Mouse (Mus musculus) Patski (cell line): ENCODE measurements around the gene Slc25a22. TPM values are rescaled to one million over a fixed set of nuclear protein-coding genes. Genes with fewer than 3 reads are reported as not detected.

Source experiments
- ATAC-seq: fragments of 100-300 bp; one replicate; pipeline ENCODE4 v1.8.0; 2021
- CTCF ChIA-PET: fragments of 350-600 bp; sonication (Branson Sonifier 250); formaldehyde crosslinking; loops from one replicate; lab custom pipeline; 2022; ENCODE audit warnings: inconsistent platforms; lab: Charles Lee
- POLR2A ChIA-PET: fragments of 350-600 bp; sonication (Branson Sonifier 250); formaldehyde crosslinking; loops from one replicate; lab custom pipeline; 2022; ENCODE audit warnings: antibody characterized with exemption, inconsistent platforms; lab: Charles Lee
- DNase-seq: peaks from one replicate; pipeline ENCODE4 v3.0.0-alpha.2; 2011; ENCODE audit warnings: low read depth, low spot score
- H3K27me3 ChIP-seq: fragments of 371-371 bp; one replicate; pipeline ENCODE4 v1.5.1; 2021
- CTCF ChIP-seq: fragments of 100-300 bp; IDR thresholded peaks from one replicate; pipeline ENCODE4 v1.5.1; 2021
- in situ Hi-C: fragments of 300-500 bp; cut with MboI; formaldehyde crosslinking; loops from 3 replicates; pipeline ENCODE4 v1.11.1; 2018; ENCODE audit warnings: low pct_unique_long_range_greater_than_20kb, mixed read lengths
- polyA plus RNA-seq: library from polyadenylated mRNA; unstranded; gene quantifications from one replicate; pipeline ENCODE4 v1.2.3, GENCODE M21; 2021

The Slc25a22 gene
- polyA plus RNA-seq, 1 experiment from 2014 or later, result 20.6 TPM

GRCm38 (mm10) chr7:141435129-141435855 is 2.4 kb downstream of the Slc25a22 start:
- no peak for TF ChIP-seq CTCF
- in situ Hi-C loops, result no loop called here
- no peak for ATAC-seq
- CTCF ChIA-PET, result no interaction called here
- DNase-seq, result no peak
- H3K27me3 ChIP-seq, result no peaks in the 10 kb centered on the region
- POLR2A ChIA-PET, result interaction anchor here (1.4 to 1.6 kb wide), 2 partner anchors 20 to 21 kb away, joined by 3 to 4 read pairs; partner anchors contain the start of gene Gatd1

GRCm38 (mm10) chr7:141434464-141434863 is 3.2 kb downstream of the Slc25a22 start:
- CTCF ChIA-PET, result interaction anchor here (1.1 kb wide), 1 partner anchor 22 kb away, joined by 3 read pairs; no protein-coding TSS in a partner anchor
- ATAC-seq (no peak), DNase-seq (no peak)
- TF ChIP-seq CTCF, result no peak
- POLR2A ChIA-PET, result interaction anchor here (1.6 kb wide), 1 partner anchor 19 kb away, joined by 3 read pairs; no protein-coding TSS in a partner anchor
- in situ Hi-C loops, result no loop called here
- no peaks in the 10 kb centered on the region for H3K27me3 ChIP-seq

GRCm38 (mm10) chr7:141433517-141434400 is 3.9 kb downstream of the Slc25a22 start:
- no peak for ATAC-seq
- in situ Hi-C loops, result no loop called here
- H3K27me3 ChIP-seq, result no peaks in the 10 kb centered on the region
- no peak for TF ChIP-seq CTCF
- no peak for DNase-seq
- POLR2A ChIA-PET, result interaction anchor here (1.6 kb wide), 1 partner anchor 19 kb away, joined by 3 read pairs; no protein-coding TSS in a partner anchor
- CTCF ChIA-PET, result interaction anchor here (1.1 kb wide), 1 partner anchor 21 kb away, joined by 3 read pairs; no protein-coding TSS in a partner anchor

GRCm38 (mm10) chr7:141432741-141433516 is 4.8 kb downstream of the Slc25a22 start:
- ChIA-PET CTCF (no interaction called here), POLR2A (no interaction called here)
- DNase-seq (no peak), ATAC-seq (no peak)
- TF ChIP-seq CTCF, result no peak
- no peaks in the 10 kb centered on the region for H3K27me3 ChIP-seq
- in situ Hi-C loops, result no loop called here

GRCm38 (mm10) chr7:141432186-141432611 is 5.5 kb downstream of the Slc25a22 start:
- in situ Hi-C loops, result no loop called here
- DNase-seq, result no peak

GRCm38 (mm10) chr7:141431434-141432185 is 6.1 kb downstream of the Slc25a22 start:
- ChIA-PET POLR2A (interaction anchor here (1.4 kb wide), 1 partner anchor 15 kb away, joined by 3 read pairs; no protein-coding TSS in a partner anchor), CTCF (no interaction called here)
- in situ Hi-C loops, result no loop called here
- no peaks in the 10 kb centered on the region for H3K27me3 ChIP-seq
- ATAC-seq, result no peak
- no peak for DNase-seq
- no peak for TF ChIP-seq CTCF

More at GRCm38 (mm10) chr7:141432186-141432611, 5.5 kb downstream of the Slc25a22 start:
- ChIA-PET CTCF (no interaction called here), POLR2A (interaction anchor here (1.4 kb wide), 1 partner anchor 16 kb away, joined by 3 read pairs; no protein-coding TSS in a partner anchor)
- ATAC-seq, result no peak
- H3K27me3 ChIP-seq, result no peaks in the 10 kb centered on the region
- TF ChIP-seq CTCF, result no peak

GRCm38 (mm10) chr7:141430585-141431240 is 7.0 kb downstream of the Slc25a22 start:
- ATAC-seq (no peak), DNase-seq (no peak)
- in situ Hi-C loops, result no loop called here
- POLR2A ChIA-PET, result interaction anchor here (1.4 kb wide), 1 partner anchor 14 kb away, joined by 3 read pairs; no protein-coding TSS in a partner anchor
- CTCF ChIA-PET, result no interaction called here
- no peak for TF ChIP-seq CTCF
- H3K27me3 ChIP-seq, result no peaks in the 10 kb centered on the region

GRCm38 (mm10) chr7:141429840-141430584 is 7.7 kb downstream of the Slc25a22 start:
- ATAC-seq (no peak), DNase-seq (no peak)
- no peaks in the 10 kb centered on the region for H3K27me3 ChIP-seq
- CTCF ChIA-PET, result no interaction called here
- POLR2A ChIA-PET, result no interaction called here
- TF ChIP-seq CTCF, result no peak
- in situ Hi-C loops, result no loop called here
